Mouse (Mus musculus): ENCODE results near the gene Aldh1l1.
"Not testable (repeated sequence)": the region's sequence is repeated elsewhere in the genome, so short reads cannot be mapped to it uniquely, and the experiment has no call there.

Aldh1l1 gene

GRCm38 (mm10) chr6:90620791-90621583 lies 134.8 kb downstream of the Aldh1l1 start:
- DNase-seq (ENCODE audit: low read depth, low spot score), result no peak

DNA sequence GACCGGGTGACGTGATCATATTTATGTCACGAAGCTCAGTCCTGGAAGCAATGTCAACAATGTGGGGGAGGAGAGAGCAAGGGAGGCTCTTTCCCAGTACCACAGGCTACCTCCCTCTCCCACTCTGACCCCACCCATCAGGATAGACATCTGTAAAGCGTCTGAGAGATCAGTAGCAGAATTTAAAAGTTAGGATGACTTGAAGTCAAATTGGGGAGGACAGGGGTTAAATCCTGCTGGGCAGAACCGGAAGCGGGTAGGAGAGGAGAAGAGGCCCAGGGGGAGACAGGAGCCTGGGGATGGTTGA lies 135.3 kb downstream of the Aldh1l1 start:
- DNase-seq (ENCODE audit: low read depth, low spot score), result no peak

GRCm38 (mm10) chr6:90622758-90623455 lies 136.7 kb downstream of the Aldh1l1 start:
- DNase-seq (ENCODE audit: low read depth, low spot score), result no peak

- DNase-seq (ENCODE audit: low read depth, low spot score), result no peak
Observed at GRCm38 (mm10) chr6:90623456-90623836, 137.2 kb downstream of the Aldh1l1 start.

- DNase-seq (ENCODE audit: low read depth, low spot score), result no peak
Observed at GRCm38 (mm10) chr6:90624184-90624583, 138.0 kb downstream of the Aldh1l1 start.

- DNase-seq (ENCODE audit: low read depth, low spot score), result no peak
Observed at GRCm38 (mm10) chr6:90624733-90625132, 138.5 kb downstream of the Aldh1l1 start.

DNA sequence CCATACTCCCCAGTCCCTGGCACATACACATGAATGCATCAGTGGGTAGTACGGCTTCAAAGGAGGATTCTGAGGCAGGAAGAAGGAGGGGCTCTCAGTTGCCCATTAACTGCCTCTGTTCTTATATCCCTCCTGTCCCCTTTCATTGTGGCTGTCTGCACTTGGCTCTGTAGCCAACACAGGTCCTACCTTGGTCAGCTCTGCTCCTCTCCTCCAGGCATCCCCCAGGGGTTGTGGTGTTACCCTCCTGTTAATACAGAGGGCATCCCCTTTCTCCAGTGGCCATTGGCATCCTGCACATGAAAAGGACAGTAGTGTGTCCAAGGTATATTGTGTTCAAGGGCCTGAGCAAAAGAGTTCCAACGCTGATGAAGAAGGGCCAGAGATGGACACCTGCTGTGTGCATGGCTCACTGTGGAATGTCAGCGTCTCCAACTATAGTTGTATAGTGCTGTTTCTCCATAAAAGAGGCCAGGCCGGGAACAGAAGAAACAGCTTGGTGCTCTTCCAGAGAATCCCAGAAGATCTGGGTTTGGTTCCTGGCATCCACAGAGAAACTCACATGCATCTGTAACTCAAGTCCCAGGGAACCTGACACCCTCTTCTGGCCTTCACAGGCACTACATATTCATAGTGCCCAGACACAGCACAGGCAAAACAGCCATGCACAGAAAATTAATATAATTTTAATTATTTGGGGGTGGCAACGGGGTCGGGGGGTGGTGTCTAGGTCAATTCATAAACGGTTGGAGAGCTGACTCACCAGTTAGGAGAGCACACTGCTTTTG lies 139.2 kb downstream of the Aldh1l1 start:
- no peak for DNase-seq (ENCODE audit: low read depth, low spot score)

GRCm38 (mm10) chr6:90627556-90627955 lies 141.3 kb downstream of the Aldh1l1 start:
- DNase-seq (ENCODE audit: low read depth, low spot score), result no peak

GRCm38 (mm10) chr6:90629506-90629905 lies 143.3 kb downstream of the Aldh1l1 start:
- DNase-seq (ENCODE audit: low read depth, low spot score), result no peak

DNA sequence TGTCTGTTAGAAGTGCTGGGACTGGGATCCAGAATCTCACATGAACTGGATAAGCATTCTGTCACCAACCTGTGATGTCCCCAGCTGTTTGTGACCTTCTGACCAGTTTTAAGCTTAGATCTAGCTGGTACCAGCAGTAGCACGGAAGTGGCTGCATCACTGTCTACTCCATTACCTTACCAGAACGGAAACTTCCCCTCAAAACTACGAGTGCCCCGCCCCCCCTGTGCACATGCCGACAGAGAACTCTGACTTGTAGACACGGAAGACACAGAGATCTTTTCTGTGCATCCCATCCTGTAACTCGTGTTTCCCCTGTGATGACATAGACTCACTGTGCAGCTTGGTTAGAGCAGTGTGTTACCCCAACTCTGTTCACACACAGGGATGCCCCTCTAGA lies 144.2 kb downstream of the Aldh1l1 start:
- DNase-seq (ENCODE audit: low read depth, low spot score), result no peak

DNA sequence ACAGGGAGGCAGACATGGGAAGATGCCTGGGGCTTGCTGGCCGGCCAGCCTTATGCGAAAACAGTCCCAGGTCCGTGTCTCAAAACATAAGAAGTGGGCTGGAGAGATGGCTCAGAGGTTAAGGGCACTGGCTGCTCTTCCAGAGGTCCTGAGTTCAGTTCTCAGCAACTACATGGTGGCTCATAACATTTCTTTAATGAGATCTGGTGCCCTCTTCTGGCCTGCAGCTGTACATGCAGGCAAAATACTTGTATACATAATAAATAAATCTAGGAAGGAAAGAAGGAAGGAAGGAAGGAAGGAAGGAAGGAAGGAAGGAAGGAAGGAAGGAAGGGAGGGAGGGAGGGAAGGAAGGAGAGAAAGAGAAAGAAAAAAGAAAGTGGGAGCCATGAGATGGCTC lies 146.3 kb downstream of the Aldh1l1 start:
- not testable (repeated sequence) for DNase-seq (ENCODE audit: low read depth, low spot score)

DNA sequence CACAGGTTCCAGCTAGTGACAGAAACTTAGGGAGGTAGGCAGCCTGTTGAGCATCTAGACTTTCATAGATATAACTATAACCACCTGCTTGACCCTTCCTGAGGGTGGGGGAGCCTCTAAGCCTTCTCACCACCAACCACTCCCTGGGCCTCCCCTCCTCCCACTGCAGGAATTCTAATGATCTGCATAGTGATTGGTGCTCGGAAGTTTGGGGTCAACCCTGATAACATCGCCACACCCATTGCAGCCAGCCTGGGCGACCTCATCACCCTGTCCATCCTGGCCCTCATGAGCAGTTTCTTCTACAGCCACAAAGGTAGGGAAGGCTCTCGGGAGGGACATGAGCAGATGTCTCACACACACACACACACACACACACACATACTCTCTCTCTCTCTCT lies 148.9 kb downstream of the Aldh1l1 start:
- DNase-seq (ENCODE audit: low read depth, low spot score), result no peak

DNA sequence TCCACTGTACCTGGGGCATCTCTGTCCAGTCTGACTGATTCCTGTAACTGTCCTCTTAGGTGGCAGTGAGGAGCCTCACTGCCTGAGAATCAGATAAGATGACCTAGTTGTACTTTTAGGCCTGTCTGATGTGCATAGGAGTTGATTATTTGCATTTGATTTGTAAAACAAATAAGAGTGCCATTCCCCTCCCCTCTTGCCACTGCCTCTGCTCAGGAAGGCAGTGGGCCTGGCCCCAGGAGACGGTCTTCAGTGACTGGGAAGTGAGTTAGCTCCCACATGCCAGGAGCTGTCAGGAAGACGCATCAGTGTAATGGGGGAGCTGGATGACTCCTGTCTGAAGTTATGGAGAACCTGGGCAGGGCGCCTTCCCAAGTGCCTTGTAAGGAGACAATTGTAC lies 149.4 kb downstream of the Aldh1l1 start:
- DNase-seq (ENCODE audit: low read depth, low spot score), result no peak

GRCm38 (mm10) chr6:90643057-90643456 lies 156.8 kb downstream of the Aldh1l1 start:
- no peak for DNase-seq (ENCODE audit: low read depth, low spot score)

DNA sequence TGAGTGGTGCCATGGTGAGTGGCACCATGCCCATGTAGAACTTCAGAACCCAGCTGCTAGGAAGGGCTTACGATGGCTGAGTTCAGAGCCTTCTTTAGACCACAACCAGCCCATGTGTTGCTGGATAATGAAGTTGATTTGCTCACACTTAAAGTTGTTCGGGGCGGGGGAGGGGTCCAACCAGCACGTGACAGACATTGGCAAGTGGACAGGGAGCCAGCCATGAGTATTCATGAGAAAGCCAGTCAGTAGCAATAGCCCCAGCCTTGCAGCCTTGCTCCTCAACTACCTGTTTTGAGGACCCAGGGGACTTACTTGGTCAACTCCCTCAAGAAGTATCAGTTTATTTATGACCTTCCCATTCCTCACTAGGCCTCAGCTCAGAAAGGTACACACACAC lies 158.7 kb downstream of the Aldh1l1 start:
- DNase-seq (ENCODE audit: low read depth, low spot score), result no peak

GRCm38 (mm10) chr6:90648391-90648790 lies 162.2 kb downstream of the Aldh1l1 start:
- DNase-seq (ENCODE audit: low read depth, low spot score), result no peak

DNA sequence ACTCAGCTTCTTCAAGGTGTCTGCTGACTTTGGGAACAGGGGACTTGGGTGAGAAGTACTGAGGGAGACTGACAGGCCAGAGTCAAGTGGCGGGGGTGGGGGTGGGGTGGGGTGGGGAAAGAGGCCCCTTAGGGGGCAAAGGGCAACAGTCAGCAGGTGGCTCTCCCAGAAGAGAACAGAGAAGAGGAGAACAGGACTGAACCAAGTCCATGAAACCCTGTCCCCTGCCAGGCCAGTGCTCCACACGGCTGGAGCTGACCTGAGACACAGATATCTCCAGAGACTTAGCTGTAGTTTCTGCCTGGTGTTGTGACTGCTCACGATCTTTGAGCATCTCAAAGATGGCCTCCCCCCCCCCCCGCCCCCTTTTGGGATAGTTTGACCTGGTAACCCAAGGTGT lies 163.1 kb downstream of the Aldh1l1 start:
- no peak for DNase-seq (ENCODE audit: low read depth, low spot score)
